Mouse (Mus musculus): ENCODE measurements at regions not wholly inside any gene's neighbourhood (a gene's known extent, or its start where the extent isn't known, plus 50 kb on each side); places are given as distances from the start of the nearest gene placed in this dataset.

DNA sequence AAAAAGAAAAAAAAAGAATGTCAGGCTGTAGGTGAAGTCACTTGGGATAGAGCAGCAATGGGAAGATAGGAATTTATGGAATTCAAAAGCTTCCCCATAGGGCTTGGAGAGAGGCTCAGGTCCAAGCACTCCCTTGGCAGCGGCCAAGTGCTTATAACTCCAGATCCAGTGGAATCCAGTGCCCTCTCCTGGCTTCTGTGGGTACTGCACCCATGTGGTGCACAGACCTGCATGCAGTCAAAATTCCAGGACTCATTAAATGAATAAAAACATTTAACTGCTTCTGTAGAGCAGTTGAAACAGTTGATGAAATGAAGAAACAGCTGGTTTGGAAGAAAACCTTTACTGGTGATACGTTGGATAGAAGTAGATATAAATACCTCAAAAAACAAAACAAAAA, 127.6 kb upstream of the Foxn2 start:
- peak in 1 of 2 experiments; percentile 31 for DNase-seq

DNA sequence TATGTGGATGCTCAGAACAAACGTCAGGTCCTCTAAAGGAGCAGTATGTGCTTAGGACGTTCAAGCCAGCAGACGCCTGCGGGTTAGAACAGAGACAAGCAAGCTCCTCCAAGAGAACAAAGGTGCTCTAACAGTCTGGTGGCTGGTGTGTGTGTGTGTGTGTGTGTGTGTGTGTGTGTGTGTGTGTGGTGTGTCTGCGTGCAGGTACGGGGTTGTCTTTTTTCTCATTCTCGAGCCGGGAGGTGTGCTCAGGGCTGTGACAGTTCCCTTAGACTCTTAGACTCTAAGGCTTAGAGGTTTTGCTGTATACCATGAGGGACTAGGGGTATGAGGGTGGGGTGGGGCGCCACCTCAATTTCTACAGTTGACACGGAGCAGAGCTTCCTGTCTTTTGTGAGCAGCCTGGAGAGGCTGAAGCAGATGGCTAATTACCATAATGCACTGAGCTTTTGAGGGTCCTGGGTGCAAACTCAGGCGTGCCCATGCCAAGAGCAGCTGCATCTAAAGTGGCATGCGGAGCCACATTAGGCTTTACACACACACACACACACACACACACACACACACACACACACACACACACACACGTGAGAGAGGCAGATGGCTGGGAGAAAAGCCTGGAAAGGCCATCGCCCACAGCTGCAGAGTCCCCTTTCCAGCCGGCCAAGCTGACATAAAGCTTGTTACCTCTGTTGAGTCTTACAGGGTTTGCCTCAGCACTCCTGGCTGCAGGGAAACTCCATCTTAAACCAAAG, 124.1 kb upstream of the Foxn2 start:
- no peak for DNase-seq

DNA sequence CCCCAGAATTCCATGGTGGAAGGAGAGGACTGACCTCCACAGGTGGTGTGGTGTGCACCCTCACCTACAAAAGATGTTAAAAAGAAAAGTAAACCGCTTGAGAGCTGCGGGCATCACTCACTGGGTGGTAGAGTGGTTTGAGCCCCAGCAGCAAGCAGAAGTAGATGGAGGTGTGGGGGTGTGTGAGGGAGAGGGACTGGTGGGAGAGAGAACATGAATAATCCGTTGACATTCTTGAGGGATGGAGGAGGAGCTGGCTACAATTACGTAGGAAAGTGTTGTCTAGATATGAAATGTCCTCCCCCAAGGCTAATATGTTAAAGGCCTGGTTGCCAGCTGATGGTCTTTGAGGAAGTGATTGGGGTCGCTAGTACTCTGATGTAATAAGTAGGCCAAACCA, 123.2 kb upstream of the Foxn2 start:
- no peak for DNase-seq

DNA sequence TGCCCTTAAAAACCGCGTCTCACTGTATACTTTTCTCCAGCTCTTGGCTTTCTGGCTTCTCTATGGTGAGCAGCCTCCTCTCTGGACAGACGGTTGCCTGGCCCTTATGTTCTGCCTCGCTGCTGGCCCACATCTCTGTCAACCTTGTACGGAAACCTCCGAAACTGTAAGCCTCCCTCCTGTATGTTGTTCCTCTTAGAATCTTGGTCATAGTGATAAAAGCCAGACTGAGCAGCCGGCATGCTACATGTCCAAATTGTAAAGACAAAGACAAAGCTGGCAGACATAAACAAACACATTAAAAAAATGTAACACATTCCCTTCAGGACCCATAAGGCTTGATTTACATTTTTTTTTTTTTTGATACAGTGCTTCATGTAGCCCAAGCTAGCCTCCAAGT, 122.7 kb upstream of the Foxn2 start:
- no peak for DNase-seq

DNA sequence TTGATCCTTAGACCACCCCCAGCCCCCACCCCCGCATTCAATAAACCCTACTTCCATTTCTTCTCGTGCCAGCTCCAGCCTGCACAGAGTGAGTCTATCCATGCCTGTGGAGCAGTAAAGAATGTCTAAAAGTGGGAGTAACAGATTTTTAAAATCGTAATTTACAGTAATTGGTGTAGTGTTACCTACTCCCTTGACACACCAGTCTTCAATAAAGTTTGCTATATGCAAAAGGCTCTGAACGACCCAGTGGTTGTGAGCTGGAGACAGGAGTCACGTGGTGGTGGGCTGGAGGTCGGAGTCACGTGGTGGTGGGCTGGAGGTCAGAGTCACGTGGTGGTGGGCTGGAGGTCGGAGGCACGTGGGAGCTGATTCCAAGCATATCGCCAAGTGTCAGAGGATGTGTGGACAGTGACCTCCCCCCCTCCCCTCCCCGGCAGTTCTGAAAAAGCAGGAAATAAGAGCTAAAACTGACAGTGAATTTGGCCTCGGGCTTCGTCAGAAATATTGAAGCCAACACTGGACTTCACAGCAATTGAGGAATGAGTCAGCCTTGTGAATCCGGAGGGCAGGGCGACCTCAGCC, 122.2 kb upstream of the Foxn2 start:
- peak; percentile 25 to 56 for DNase-seq

DNA sequence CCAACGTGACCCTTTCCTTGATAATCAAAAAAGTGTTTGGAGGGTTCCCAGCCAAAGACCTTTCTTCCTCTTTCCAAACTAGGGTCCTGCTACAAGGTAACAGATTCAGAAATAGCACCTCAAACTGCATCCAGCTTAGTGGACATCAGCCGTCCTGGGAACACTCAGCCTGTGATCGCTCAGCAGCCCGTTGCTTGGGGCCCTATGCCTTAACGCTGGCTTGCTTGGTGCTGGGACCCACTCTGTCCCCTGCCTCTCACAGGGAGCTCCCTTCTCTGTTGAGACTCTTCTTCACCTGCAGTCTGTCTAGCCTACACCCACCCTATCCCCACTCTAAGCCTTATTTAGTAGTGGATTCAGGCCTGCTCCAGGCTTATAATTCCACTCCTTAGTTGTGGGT, 121.6 kb upstream of the Foxn2 start:
- no peak for DNase-seq

DNA sequence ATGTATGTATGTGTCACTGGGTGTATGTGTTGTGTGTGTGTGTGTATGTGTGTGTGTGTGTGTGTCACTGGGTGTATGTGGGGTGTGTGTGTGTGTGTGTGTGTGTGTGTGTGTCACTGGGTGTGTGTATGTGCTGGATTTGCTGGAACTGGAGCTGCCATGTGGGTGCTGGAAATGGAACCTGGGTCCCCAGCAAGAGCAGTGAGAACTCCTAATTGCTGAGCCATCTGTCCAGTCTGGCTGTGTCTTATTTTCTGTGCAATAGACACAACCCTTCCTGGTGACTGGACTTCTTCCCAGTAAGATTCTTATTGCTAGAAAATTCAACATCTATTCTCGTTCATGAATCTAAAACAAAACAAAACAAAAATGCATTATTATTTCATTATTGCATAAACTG, 119.8 kb upstream of the Foxn2 start:
- no peak for DNase-seq

DNA sequence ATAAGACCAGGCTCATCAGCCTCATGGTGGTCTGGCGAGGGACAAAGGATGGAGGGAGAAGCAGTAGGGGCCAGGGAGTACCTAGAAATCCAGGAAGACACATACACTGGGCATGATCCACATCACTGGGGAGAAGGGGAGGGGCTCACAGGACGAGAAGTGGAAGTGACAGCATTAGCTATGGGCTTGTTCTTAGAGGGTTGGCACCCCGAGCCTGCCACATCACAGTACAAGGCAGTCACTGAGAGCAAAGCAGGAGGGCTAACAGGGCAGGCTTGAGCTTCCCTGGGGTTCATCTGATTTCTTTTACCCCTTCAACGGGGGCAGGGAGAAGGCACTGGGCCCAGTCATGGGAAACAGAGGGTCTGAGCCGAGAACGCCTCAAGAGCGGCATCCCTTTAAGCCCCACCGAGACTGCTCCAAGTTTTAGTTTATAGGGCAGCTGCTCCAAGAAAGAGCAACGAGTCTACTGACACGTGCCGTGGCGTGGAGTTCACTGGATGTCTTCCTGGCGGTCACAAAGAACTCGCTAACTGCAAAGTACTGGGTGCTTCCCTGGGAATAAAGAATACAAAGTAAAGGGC, 115.1 kb upstream of the Foxn2 start:
- no peak for DNase-seq

DNA sequence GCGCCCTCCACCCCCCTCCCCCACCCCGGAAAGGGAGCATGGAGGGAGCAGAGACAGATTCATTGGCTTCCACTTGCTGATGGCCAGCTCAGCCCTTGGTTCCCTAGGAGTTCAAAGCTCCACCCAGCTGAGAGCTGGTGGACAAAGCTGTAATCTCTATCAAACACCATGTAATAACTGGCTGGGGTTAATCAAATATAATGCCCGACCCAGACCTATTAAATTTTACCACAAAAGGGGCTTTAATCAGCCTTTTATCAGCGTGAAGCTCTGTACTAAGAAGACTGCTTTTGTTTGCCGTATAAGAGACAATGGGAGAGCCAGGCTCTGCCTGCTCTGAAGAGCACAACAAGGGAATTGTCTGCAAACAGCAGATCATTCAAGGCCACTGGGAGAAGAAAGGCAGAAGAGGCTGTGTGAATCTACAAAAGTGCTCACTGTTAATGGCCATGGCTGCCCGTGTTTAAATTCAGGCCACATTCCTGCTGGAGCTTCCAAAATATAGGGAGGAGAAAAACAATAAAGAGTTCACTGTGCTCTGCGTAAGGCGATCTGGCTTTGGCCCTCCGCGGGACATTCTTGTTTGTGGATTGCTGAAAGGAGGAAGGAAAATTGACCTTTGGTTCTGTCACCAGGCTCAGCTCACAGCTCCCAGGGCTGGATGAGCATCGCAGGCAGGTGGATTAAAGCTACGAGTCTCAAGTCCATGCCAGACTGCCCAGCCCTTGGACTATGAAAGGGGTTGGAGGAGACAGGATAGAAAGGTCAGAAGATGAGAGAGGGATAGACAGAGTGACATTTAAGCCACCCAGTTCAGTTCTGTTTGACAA, 114.4 kb upstream of the Foxn2 start:
- peak; percentile 37 to 50 for DNase-seq

DNA sequence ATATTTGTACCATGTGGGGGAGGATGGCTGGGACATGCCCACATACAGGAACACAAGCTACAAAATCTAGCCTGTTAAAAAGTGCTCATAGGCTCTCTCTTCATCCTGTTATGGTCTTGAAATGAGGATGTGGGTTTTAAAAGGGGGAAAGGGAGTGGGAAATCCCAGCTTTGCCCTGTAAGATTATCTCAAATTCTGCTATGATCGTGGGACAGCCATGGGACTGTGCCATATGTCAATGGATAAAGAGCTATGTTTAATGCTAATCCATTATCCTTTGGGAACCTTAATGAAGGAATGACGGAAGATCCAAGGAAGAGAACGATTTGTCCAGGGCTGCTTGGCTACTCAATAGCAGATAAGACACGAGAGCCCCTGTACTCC, 113.8 kb upstream of the Foxn2 start:
- DNase-seq, result no peak

DNA sequence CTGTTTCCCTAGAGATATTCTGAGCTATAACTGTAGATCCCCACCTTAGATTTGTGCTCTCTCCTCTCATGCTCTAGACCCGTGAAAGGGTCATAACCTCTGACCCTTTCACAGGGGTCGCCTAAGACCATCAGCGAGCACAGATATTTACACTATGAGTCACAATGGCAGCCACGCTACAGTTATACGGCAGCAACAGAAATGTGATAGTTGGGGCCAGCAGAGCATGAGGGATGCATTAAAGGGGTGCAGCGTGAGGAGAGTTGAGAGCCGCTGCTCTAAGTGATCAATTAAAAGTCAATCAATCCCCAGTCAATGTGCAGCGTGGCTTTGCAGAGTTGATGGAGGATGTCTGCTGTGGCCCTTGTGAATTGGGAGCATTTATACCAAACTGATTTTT, 112.7 kb upstream of the Foxn2 start:
- DNase-seq, result no peak

DNA sequence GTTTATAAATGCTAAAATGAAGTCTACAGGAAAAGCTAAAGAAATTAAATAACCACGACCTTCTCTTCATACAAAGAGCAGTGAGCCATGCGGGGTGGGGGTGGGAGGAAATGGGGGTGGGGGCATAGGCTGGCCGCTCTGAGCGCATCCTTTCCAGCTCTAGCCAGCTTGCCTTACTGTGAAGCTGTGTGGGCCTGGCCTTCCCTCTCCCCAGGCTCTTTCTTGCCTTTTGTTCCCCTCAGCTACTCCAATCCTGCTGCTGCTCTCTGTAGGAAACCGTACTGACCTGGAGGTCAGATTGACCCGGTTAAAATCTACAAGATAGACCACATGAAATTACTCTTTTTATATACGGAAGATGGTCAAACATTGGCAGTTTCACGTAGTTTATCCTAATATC, 111.7 kb upstream of the Foxn2 start:
- no peak for DNase-seq

DNA sequence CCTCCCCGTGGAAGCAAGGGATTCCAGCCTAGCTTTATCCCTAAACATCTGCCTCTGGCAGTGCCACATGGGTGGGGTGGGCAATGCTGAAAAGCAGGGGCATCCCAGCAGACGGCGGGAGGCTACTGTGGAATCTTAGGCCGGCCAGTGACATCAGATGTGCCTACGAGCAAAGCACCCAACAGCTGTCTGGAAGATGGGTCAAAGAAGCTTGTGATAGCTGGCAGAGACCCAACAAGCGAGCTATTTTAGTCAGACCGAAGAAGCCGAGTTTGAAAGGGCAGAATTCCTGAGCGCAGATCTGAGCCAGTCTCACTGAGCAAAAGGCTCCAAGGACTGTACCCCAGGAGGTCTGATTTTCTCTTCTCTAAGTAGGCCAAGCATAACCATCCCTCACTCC, 110.8 kb upstream of the Foxn2 start:
- DNase-seq, result peak; percentile 75 to 78

DNA sequence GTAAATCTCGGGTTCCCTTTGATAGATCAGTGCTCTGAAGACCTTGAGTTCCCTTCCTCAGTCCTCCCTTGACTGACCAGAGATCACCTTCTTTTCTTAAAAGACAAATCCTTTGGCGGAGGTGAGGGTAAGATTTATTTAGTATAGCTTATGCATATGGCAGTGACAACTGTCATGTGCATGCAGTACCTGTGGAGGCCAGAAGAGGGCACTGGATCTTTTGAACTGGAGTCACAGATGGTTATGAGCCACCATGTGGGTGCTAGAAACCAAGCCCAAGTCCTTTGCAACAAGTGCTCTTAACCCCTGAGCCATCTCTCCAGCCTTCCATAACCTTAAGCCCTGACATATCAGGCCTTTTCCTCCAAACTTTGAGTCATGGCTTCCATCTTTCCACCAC, 110.4 kb upstream of the Foxn2 start:
- DNase-seq, result no peak

DNA sequence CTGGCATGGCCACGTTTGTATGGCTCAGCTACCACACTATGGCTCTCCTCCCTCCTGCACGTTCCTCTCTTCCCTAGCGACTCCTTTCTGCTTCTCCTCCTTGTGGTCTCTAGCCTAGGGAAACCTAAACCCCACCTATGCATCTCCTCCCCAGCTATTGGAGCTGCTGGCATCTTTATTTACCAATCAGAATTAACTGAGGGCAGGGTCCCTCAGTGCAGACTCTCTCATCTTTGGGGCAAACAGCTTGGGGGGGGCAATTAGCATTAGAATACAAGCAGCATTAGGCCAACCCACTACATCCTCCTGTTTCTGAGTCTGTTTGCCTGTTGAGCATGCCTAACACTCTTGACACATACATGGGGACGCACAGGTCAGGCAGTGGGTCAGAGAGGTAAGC, 106.7 kb upstream of the Foxn2 start:
- no peak for DNase-seq

DNA sequence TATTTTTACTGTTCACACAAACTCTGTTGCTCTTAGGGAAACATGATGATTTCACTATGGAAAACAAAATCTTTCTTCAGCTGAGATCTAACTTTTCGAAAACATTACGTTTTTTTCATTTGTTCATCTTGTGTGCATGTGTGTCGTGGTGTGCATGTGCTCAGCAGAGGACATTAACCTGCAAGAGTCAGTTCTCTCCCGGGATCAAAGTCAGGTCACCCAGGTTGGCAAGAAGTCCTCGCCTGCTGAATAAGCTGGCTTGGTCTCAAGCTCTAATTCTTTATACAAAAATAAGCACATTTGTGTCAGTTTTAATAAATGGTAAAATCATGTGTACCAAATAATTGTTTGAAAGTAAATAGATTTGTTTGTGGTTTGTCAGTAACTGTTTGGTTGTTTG, 105.2 kb upstream of the Foxn2 start:
- DNase-seq, result no peak

DNA sequence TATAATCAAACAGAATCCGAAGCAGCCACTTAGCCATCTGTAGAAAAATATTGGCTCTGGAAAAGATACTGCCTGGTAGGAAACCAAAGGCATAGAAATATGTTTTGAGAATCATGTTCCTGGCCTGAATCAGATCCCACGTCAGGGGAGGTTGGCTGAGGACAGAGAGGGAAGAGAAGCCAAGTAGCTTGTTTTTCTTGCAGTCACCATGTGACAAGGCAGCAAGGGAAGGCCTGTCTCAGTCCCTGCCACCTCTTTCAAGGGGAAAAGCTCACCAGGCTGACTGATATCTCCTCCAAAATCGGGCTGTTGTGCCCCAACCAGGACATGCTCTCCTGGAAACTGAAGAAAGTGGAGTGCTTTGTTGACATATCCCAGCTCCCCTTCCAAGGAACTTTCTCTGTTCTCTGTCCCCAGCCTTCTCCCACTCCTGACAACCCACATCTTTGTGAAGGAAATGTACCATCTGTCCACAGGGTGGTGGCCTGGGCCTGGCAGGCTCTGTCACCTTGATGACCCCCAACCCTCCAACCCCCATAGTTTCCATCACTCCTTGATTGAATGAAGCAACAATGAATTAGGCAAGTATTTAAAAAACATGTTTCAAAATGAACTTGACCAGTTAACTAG, 104.3 kb upstream of the Foxn2 start:
- DNase-seq, result peak; percentile 25 to 29

DNA sequence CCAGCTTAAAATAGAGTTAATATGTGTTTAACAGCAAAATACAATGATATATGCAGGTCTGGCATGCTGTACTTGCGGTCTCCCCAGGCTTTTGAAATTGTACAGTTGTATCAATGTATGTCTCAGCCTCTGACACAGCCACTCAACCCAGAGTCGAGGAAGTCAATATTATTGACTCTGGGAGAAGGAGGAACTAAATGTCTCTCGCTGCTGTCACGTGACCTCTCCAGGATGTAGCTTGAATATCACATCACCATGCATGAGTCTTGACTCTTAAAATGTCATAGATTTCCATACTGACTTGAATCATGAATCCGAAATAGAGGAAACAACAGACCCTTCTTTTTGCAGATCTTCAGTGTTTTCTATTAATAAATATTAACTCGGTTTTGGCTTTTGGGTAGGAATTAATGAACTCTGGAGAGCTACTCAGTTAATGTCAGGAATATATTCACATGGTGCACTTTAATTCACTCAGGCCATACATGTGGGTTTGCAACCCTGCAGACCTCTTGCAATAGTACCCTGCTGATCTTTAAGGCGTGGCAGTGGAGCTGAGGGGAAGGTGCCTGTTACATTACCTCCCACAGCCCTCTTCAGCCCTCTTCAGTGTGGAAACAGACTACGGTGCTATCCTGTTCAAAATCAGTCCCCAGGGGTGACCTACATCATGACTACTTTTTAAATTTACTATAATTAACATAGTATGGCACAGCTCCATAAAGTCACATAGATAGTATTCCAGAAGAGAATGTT, 102.7 kb upstream of the Foxn2 start:
- peak in 1 of 2 experiments; percentile 10 for DNase-seq

DNA sequence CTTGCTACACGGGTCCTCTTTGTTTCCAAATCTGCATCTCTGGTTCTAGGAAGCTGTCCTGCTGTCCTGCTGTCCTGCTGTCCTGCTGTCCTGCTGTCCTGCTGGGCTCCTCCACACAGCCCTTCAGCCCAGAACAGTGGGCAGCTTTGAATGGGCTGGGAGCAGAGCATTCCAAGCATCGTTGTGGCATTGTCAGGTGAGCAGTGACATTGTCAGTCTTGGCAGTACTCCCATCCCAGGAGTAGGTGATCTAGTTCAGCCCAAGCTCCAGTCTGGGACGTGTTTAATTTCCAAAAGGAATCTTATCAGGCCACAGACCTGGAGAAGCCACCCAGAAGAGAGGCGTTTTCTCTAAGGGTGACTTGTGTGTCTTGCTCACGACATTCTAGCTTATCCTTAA, 99.4 kb upstream of the Foxn2 start:
- DNase-seq, result no peak

DNA sequence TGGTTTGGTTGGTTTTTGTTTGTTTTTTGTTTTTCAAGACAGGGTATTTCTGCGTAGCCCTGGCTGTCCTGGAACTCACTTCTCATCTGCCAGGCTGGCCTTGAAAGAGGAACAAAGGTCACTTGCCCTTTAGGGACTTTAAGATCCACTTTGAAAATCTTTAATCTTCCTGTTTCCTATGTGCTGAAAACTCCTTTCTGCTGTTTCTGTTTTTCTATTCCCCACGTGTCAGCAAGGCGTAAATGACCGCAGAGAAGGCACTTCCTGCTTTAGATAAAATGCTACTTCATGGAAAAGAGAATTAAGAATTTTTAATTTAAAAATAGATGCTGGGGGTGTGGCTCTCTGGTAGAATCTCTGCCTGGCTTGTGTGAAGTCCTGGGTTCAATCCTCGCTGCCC, 98.9 kb upstream of the Foxn2 start:
- DNase-seq, result peak in 1 of 2 experiments; percentile 8

DNA sequence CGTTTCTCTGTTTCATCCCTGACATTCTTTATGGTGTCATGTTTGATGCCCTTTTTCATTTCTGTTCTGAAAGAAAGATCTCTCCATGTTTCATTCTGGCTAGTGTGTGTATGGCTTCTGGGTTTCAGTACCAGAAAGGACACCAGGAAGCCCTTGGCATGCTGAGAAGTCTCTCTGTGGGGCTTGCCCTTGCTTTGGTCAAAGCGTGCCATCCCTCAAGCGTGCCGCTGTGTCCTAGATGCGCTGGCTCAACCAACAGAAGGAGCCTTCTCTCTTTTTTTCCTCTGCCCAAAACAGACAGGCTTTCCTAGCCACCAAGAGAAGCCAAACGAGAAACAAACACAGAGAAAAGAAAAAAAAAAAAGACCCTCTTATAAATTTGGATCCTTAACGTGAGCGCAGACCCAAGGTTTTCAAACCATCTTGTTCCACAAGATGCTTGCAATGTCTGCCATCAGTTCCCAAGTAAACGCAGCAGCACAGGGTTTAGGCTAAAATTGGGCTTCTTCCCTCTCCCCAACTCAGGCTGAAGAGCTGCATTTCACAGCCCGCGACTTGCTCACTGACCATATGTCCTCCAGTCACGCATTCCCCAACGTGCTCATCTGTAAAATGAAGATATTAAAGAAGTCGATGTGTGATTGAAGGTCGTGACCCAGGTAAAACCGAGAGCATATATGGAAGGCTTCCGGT, 97.3 kb upstream of the Foxn2 start:
- DNase-seq, result no peak

DNA sequence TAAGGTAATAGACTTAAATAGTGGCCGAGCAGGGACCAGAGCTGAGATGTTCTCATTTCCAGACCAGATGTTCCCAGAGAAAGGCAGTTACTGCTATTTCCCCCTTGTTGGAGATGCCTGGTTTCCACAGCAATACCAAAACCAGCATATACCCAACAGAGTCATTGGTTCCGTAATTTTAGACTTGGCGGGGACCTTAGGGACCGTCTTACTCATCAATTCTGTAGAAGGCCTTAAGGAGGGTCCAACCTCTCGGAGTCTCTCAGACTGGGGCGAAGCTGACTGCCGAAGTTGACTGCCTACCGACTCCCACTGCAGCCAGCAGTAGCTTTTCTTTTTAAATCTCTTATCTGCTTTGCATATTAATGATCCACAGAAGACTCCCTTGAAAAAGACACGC, 95.1 kb upstream of the Foxn2 start:
- DNase-seq, result no peak
